Mouse (Mus musculus) limb, embryonic 15.5 days (tissue): ENCODE measurements around the gene Mmaa. TPM values are rescaled to one million over a fixed set of nuclear protein-coding genes. Genes with fewer than 3 reads are reported as not detected.

Experiments
- ATAC-seq: fragments of 200-750 bp; cut with Nextera tagmentation; 2 replicates; pipeline ENCODE4 v1.8.0; 2017; ENCODE audit warnings: low read depth, moderate TSS enrichment; ENCODE audit not compliant: insufficient number of reproducible peaks, low FRiP score, low TSS enrichment
- H3K27ac ChIP-seq: fragments of 300-500 bp; sonication (generic); 2 replicates; pipeline ENCODE4 v1.5.1; 2015; ENCODE audit warnings: moderate library complexity, mild to moderate bottlenecking, inconsistent platforms
- H3K27me3 ChIP-seq: fragments of 300-500 bp; sonication (generic); 2 replicates; pipeline ENCODE4 v1.6.1; 2015; ENCODE audit warnings: inconsistent platforms
- H3K36me3 ChIP-seq: fragments of 300-500 bp; sonication (generic); 2 replicates; pipeline ENCODE4 v1.6.1; 2015; ENCODE audit warnings: inconsistent platforms
- H3K4me1 ChIP-seq: fragments of 300-500 bp; sonication (generic); 2 replicates; pipeline ENCODE4 v1.6.1; 2015; ENCODE audit warnings: inconsistent platforms
- H3K4me2 ChIP-seq: fragments of 300-500 bp; sonication (generic); 2 replicates; pipeline ENCODE4 v1.6.1; 2015; ENCODE audit warnings: mild to moderate bottlenecking, inconsistent platforms
- H3K4me3 ChIP-seq: fragments of 300-500 bp; sonication (generic); 2 replicates; pipeline ENCODE4 v1.5.1; 2015; ENCODE audit warnings: mild to moderate bottlenecking, inconsistent platforms
- H3K9ac ChIP-seq: fragments of 300-500 bp; sonication (generic); 2 replicates; pipeline ENCODE4 v1.6.1; 2015; ENCODE audit warnings: inconsistent platforms
- H3K9me3 ChIP-seq: fragments of 300-500 bp; sonication (generic); 2 replicates; pipeline ENCODE4 v1.6.1; 2016; ENCODE audit warnings: inconsistent platforms
- WGBS: fragments of 180-500 bp; shearing (Covaris S2); methylation state at CpG from one replicate; pipeline ENCODE4 v1.1.7; 2015; 5-methylcytosine and 5-hydroxymethylcytosine counted together
- polyA plus RNA-seq: library from polyadenylated mRNA; unstranded; fragments of >200 nt; fragmentation: Nextera tagmentation; extraction: Ambion mirVana; gene quantifications from 2 replicates; pipeline ENCODE4 v1.2.1, GENCODE M21; 2015

Gene Mmaa
- polyA plus RNA-seq, 1 experiment from 2014 or later: 20.1 TPM

DNA sequence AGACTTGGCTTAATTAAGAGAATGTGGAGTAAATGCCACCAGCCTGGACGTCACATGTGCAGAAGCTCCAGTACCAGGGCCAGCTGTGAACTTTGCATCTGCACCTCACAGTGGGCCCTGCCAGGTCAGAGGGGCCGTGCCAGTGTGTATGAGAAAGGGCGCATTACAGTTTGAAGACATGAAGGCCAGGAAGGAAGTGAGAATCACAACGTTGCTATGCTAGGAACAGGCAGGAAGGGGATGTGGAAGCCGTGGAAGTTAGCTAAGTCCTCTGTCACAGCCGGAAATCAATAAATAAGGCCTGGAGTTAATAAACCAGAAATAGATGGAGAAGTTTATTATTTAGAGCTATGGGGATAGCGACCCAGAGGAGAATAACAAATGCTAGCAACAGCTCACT is 28.4 kb upstream of the Mmaa start:
- Histone ChIP-seq H3K4me1 (peaks cover 16% of the 10 kb centered on the region), H3K9me3 (no peaks in the 10 kb centered on the region), H3K4me3 (no peak overlapping the region), H3K4me2 (no peak overlapping the region), H3K27ac (no peak overlapping the region), H3K9ac (no peak overlapping the region), H3K27me3 (no peaks in the 10 kb centered on the region), H3K36me3 (no peaks in the 10 kb centered on the region)
- 44% methylated on average over 7 of the region's 7 CpGs for WGBS
- no peak for ATAC-seq

DNA sequence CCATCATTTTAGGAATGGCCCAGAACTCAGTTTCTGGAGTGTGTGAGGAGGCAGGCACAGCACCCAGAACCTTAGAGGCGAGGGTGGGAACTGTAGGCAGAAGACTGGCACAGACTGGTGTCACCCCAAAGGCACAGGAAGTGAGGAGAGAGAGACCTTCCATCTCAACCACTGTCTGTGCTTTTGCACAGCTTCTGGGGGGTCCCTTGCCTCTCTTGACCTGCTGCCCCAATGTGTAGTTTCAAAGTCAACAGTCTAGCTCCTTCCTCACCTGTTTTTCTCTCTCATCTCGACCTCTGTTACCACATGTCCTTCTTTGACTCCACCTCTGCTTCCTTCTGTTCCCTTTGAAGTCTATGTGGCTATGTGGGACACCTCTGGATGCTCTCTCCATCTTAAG is 16.1 kb upstream of the Mmaa start:
- Histone ChIP-seq H3K36me3 (no peaks in the 10 kb centered on the region), H3K4me1 (no peaks in the 10 kb centered on the region), H3K27me3 (no peaks in the 10 kb centered on the region), H3K9me3 (no peaks in the 10 kb centered on the region), H3K4me2 (no peak overlapping the region), H3K9ac (no peak overlapping the region), H3K27ac (no peak overlapping the region), H3K4me3 (no peak overlapping the region)
- 65% methylated on average over 2 of the region's 2 CpGs for WGBS
- ATAC-seq: no peak

DNA sequence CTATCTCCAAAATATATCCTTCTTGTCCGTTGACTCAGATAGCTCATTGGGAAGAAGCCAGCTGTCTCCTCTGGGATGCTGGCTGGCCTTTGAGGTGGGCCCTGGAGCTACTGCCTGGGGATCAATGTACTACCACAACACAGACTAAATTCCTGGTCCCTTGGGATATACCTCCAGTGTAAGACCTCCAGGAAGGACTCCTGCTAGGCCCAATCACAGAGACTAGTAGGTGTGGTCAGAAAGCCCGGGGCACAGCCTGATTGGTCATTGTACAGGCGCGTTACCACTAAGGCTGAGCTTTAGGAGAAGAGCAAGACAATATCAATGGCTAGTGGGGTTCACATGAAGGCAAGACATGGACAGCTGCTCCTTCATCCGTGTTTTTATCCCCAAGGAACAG is 11.2 kb upstream of the Mmaa start:
- Histone ChIP-seq H3K4me1 (peaks cover 3% of the 10 kb centered on the region; the same call in 1 of the 2 replicates), H3K27ac (no peak overlapping the region), H3K36me3 (no peaks in the 10 kb centered on the region), H3K27me3 (no peaks in the 10 kb centered on the region), H3K4me2 (no peak overlapping the region), H3K9ac (no peak overlapping the region), H3K4me3 (no peak overlapping the region), H3K9me3 (no peaks in the 10 kb centered on the region)
- ATAC-seq: no peak
- 70% methylated on average over 5 of the region's 5 CpGs for WGBS

DNA sequence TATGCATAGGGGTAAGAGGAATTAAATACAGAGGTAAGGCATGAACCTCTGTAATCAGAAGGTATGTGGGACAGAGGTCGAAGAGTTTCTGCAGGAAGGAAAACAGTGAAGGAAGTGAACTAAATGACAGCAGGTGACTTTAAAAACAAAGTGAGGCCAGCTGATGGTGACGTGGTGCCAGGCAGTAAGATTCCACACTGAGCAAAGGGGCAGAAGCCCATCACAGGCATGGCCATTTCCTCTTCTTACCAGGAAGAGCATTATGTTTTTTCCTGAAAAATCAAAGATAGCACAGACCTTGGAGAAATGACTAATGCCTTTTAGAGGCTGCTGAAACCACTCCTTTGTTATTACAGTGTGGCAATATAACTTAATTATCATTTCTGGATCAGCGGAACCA is 6.8 kb upstream of the Mmaa start:
- no peak overlapping the region for H3K27ac ChIP-seq
- 57% methylated on average over 3 of the region's 3 CpGs for WGBS
- H3K27me3 ChIP-seq: no peaks in the 10 kb centered on the region
- no peaks in the 10 kb centered on the region for H3K36me3 ChIP-seq
- H3K4me3 ChIP-seq: no peak overlapping the region
- H3K4me2 ChIP-seq: no peak overlapping the region
- H3K9me3 ChIP-seq: no peaks in the 10 kb centered on the region
- ATAC-seq: no peak
- H3K9ac ChIP-seq: no peak overlapping the region
- H3K4me1 ChIP-seq: peaks cover 3% of the 10 kb centered on the region; the same call in 1 of the 2 replicates

DNA sequence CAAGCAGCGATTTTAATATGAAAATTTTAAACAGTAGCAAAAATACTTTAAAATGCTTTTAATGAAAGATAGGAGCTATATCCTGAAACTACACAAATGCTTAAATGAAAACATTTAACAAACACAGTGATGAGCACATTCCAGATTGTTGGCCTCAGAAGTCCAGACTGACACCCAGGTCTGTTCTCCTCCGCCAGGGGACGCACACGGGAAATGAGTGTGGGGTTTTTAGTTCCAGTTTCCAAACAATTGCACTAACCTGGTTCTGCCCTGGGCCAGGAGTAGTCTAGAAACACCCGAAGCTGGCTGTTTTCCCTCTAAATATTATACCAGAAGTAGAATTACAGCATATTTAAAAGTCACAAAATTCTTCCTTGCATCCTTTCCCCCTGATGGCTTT is 5.0 kb upstream of the Mmaa start:
- no peaks in the 10 kb centered on the region for H3K9me3 ChIP-seq
- 79% methylated on average over 5 of the region's 5 CpGs for WGBS
- H3K27me3 ChIP-seq: no peaks in the 10 kb centered on the region
- H3K9ac ChIP-seq: no peak overlapping the region
- H3K4me2 ChIP-seq: no peak overlapping the region
- no peaks in the 10 kb centered on the region for H3K36me3 ChIP-seq
- ATAC-seq: no peak
- H3K4me3 ChIP-seq: no peak overlapping the region
- H3K4me1 ChIP-seq: peaks cover 8% of the 10 kb centered on the region; the same call in 1 of the 2 replicates
- no peak overlapping the region for H3K27ac ChIP-seq

DNA sequence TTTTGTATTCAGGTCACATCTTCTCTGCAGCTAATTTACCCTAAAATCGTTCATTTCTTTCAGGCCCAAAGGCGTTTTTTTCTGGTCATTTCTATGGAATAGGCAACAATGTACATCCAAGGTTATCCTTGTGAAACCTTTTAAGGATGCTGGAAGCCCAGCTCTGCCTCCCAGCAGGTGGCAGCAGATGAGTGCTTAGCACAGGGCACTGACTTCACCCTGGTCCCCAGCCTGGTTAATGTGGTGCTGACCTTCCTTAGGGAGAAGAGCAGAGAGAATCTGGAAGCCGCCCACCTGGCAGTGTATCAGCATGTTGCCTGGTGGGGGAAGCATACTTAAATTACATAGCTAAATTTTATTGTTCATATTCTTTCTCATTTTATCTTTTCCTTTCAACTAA is 3.0 kb upstream of the Mmaa start:
- H3K9me3 ChIP-seq: no peaks in the 10 kb centered on the region
- WGBS: 46% methylated on average over 3 of the region's 3 CpGs
- no peaks in the 10 kb centered on the region for H3K27me3 ChIP-seq
- no peak overlapping the region for H3K27ac ChIP-seq
- H3K9ac ChIP-seq: no peak overlapping the region
- no peak overlapping the region for H3K4me3 ChIP-seq
- H3K4me1 ChIP-seq: peaks cover 17% of the 10 kb centered on the region
- no peaks in the 10 kb centered on the region for H3K36me3 ChIP-seq
- H3K4me2 ChIP-seq: no peak overlapping the region
- ATAC-seq: no peak

DNA sequence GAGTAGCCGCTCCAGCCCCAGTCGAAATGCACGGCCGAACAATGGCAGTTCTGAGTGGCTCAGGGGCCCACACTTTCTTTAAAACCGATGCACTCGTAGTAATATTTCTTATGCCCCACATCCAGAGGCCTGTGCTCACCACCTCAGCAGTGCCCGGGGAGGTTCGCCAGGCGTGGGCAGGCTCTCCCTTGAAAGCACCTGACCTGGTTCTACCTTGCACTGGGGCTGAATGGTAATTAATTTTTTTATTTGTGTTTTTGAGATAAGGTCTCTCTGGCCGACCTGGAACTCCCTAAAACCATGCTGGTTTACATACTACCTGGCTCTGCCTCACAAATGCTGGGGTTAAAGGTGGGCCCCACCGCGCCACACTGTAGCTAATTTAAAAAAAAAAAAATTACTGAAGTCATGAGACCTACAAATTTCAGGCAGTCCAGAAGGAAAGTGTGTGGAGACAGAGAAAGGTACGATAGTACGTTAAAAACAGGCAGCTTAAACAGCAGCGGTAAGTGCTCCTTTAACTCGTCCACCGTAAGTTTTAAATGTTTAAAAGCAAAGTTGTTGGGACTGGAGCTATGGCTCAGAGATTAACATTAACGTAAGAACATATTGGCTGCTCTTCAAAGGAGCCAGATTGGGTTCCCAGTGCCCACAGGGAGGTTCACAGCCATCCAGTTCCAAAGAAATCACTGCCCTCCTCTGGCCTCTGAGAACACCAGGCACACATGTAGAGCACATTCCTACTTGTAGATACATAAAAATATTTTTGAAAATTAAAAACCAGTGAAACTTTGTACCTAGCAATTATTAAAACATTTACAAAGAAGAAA is 754 bp upstream of the Mmaa start:
- H3K4me2 ChIP-seq: peak overlapping the region; percentile 80
- H3K4me3 ChIP-seq: peak overlapping the region; percentile 63
- peaks cover 14% of the 10 kb centered on the region for H3K4me1 ChIP-seq
- no peak for ATAC-seq
- no peaks in the 10 kb centered on the region for H3K36me3 ChIP-seq
- H3K9me3 ChIP-seq: no peaks in the 10 kb centered on the region
- peak overlapping the region; percentile 97 for H3K27ac ChIP-seq
- H3K27me3 ChIP-seq: no peaks in the 10 kb centered on the region
- 11% methylated on average over 18 of the region's 18 CpGs for WGBS
- peak overlapping the region; percentile 64 for H3K9ac ChIP-seq

DNA sequence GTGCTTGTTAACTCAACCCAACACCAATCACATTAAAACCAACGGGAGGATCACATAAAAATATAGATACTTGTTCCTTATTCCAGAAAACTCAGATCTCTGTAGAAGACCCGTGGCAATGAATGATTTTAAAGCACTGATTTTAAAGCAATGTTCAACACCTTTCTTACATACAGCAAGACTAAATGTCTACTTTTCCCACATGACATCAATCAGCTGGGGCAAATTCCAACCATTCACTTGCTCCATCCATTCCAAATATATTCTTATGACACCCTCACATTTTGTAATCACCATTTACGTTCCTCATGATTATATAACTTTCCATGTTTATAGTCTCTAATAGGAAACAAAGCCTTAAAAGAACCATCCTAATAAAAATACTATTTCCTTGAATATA is 896 bp downstream of the Mmaa start:
- Histone ChIP-seq H3K36me3 (no peaks in the 10 kb centered on the region), H3K9me3 (no peaks in the 10 kb centered on the region), H3K27me3 (no peaks in the 10 kb centered on the region), H3K4me1 (peaks cover 14% of the 10 kb centered on the region), H3K9ac (0 out of 2 replicates have a peak overlapping the region, but pooled peaks have one; percentile 73), H3K27ac (peak overlapping the region; percentile 97; the same call in 1 of the 2 replicates), H3K4me3 (peak overlapping the region; percentile 63), H3K4me2 (peak overlapping the region; percentile 80)
- no peak for ATAC-seq
- 37% methylated on average over 3 of the region's 3 CpGs for WGBS

DNA sequence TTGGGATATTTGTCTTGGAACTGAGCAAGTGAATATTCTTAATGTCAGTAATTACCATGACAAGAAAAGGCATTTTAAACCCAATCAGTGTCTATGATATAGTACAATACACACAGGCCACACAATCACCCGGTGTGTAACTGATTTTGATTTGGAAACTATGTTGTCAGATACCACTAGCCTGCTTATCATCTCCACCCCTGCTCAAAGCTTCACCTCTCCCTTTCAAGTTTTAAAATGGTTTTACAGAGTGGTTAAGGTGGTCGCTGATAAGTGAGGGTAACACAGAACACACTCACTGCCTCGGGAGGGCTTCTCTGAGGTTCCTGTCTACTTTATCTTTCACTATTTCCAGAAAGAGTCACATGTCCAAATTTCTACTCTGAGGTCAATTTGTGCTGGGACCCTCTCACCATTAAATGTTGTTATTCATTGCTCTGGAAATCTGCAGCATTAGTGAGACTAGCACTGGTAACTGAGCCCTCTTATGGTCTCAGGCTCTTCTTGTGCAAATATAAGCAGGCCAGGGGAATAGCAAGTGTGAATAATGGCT is 1.9 kb downstream of the Mmaa start:
- peak overlapping the region; percentile 47 for H3K27ac ChIP-seq
- H3K4me2 ChIP-seq: peak overlapping the region; percentile 80; the same call in 1 of the 2 replicates
- peaks cover 14% of the 10 kb centered on the region for H3K4me1 ChIP-seq
- H3K4me3 ChIP-seq: no peak overlapping the region
- no peaks in the 10 kb centered on the region for H3K27me3 ChIP-seq
- H3K9me3 ChIP-seq: no peaks in the 10 kb centered on the region
- no peak for ATAC-seq
- no peak overlapping the region for H3K9ac ChIP-seq
- 83% methylated on average over 3 of the region's 3 CpGs for WGBS
- no peaks in the 10 kb centered on the region for H3K36me3 ChIP-seq

DNA sequence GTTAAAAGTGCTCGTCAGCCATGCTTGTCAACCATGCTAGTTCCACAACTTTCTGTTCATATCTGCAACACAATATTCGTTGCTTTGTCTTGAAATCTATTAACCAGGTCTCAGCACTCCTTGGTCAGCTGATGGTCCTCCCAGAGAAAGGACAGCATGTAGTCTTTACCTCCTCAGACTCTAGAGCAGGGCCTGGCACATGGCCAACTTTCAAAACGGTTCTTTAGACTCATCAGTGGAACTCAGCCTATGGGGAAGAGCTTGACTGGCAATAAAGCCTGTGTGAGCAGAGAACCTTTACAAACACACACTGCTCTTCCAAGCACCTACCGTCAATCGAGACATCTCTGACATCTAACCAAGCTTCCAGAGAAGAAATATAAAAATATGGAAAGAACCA is 5.1 kb downstream of the Mmaa start:
- no peaks in the 10 kb centered on the region for H3K36me3 ChIP-seq
- H3K27me3 ChIP-seq: no peaks in the 10 kb centered on the region
- H3K27ac ChIP-seq: no peak overlapping the region
- no peak for ATAC-seq
- no peak overlapping the region for H3K9ac ChIP-seq
- no peak overlapping the region for H3K4me2 ChIP-seq
- no peaks in the 10 kb centered on the region for H3K9me3 ChIP-seq
- WGBS: 63% methylated on average over 5 of the region's 5 CpGs
- H3K4me3 ChIP-seq: no peak overlapping the region
- H3K4me1 ChIP-seq: peaks cover 9% of the 10 kb centered on the region

DNA sequence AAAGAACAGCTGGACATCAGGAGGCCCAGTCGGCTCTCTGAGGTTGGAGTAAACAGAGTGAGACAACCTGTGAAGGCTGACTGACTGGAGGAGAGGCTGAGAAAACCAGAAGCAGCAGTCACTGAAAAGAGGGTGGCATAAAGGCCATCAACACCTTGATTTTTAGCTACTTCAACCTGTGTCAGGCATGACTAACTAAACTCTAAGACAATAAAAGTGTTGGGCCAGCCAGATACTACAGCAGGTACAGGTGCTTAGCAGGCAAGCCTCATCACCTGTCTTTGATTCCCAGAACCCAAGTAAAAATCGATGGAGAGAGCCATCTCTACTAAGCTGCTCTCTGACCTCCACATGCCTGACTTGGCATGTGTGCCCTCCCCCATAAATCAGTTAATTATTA is 6.1 kb downstream of the Mmaa start:
- Histone ChIP-seq H3K4me1 (peaks cover 9% of the 10 kb centered on the region), H3K27ac (no peak overlapping the region), H3K9ac (no peak overlapping the region), H3K4me2 (no peak overlapping the region), H3K9me3 (no peaks in the 10 kb centered on the region), H3K36me3 (no peaks in the 10 kb centered on the region), H3K4me3 (no peak overlapping the region), H3K27me3 (no peaks in the 10 kb centered on the region)
- 66% methylated on average over 2 of the region's 2 CpGs for WGBS
- no peak for ATAC-seq

DNA sequence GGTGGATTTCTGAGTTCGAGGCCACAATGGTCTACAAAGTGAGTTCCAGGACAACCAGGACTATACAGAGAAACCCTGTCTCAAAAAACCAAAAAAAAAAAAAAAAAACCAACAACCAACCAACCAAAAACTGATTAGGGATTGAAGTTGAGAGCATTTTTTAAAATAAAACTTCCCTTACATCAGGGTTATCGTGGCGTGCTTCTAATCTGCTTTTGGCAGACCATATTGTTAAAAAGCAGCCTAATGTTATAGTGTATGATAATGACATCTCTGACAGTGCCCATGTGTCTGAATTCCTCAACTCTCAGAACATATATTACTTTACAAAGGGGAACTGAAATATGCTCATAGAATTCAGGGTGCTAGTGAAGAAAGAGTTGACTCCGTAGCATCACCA is 6.5 kb downstream of the Mmaa start:
- no peak overlapping the region for H3K9ac ChIP-seq
- no peak overlapping the region for H3K4me3 ChIP-seq
- no peak overlapping the region for H3K27ac ChIP-seq
- WGBS: 95% methylated on average over 4 of the region's 4 CpGs
- ATAC-seq: no peak
- H3K4me2 ChIP-seq: no peak overlapping the region
- H3K27me3 ChIP-seq: no peaks in the 10 kb centered on the region
- peaks cover 5% of the 10 kb centered on the region for H3K4me1 ChIP-seq
- H3K36me3 ChIP-seq: no peaks in the 10 kb centered on the region
- no peaks in the 10 kb centered on the region for H3K9me3 ChIP-seq
